Comparison of ENCODE assay signal across 13 mouse cellular contexts in the genomic region with DNA sequence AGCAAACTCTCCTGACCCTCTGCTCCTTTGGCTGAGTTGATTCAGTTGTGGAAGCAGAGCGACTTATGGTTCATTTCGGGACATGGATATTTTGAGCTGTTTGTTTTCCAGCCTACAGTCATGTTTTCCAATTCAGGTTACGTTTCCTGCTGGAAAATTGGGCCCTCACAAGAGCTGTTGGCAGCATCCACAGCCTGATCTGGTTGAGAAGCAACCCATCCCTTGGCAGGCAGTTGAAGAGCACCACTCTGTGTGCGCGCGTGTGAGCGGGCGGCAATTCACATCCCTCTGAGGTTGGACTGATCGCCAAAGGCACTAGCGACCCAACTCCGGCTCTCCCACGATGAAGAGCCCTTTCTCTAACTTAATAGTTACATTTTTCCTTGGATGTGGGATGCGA.
DNase-seq lines count a peak whose midpoint lies in the region; ATAC-seq and TF ChIP-seq lines count a peak whose summit lies in the region.
"Had no signal": no experiment of that assay in that cellular context is flagged by ENCODE, and none has a peak within 500 bp of the region (broad histone marks: within the 10 kb centered on the region; RNA-seq: fewer than 3 reads in every experiment).

No protein-coding gene starts in this region.

- WGBS in cerebellum, adult 2 months = 11% methylated on average over 13 of the region's 13 CpGs
- WGBS in hindbrain, embryonic 14.5 days = 96% methylated on average over 13 of the region's 13 CpGs

- ATAC-seq in hindbrain, embryonic 14.5 days (ENCODE audit: low FRiP score) = no peak
- no peak for ATAC-seq in monocyte, adult 5-6 weeks (replicated peaks; ENCODE audit: insufficient number of reproducible peaks, low FRiP score, low TSS enrichment, poor library complexity, severe bottlenecking)
- ATAC-seq: forebrain, embryonic 13.5 days; hindbrain, embryonic 16.5 days had no signal

- no peak for TF ChIP-seq POLR2A in cerebellum, adult 2 months (IDR thresholded peaks at IDR 0.05; ENCODE audit: borderline replicate concordance, insufficient read depth, low read length)

- H3K27me3 ChIP-seq in cerebellum, adult 2 months (ENCODE audit: control insufficient read depth, insufficient read depth, low read length) = no peaks in the 10 kb centered on the region
- no peaks in the 10 kb centered on the region for H3K27me3 ChIP-seq in hindbrain, embryonic 14.5 days (ENCODE audit: control insufficient read depth, insufficient read depth, low read length)
- H3K27me3 ChIP-seq: embryonic facial prominence, embryonic 13.5 days; forebrain, embryonic 13.5 days had no signal

- no peak overlapping the region for H3K4me2 ChIP-seq in hindbrain, embryonic 14.5 days (replicated peaks)
- H3K4me2 ChIP-seq: embryonic facial prominence, embryonic 13.5 days; forebrain, embryonic 13.5 days had no signal

- peak overlapping the region; percentile 5 for H3K4me3 ChIP-seq in cerebellum, adult 2 months (replicated peaks; ENCODE audit: insufficient read depth, low read depth, low read length)
- H3K4me3 ChIP-seq in gastrocnemius, adult 2 months = peak overlapping the region; percentile 48
- H3K4me3 ChIP-seq in hindbrain, embryonic 14.5 days (replicated peaks; ENCODE audit: low read length) = no peak overlapping the region
- H3K4me3 ChIP-seq: embryonic facial prominence, embryonic 13.5 days; forebrain, embryonic 13.5 days had no signal

- no peaks in the 10 kb centered on the region for H3K36me3 ChIP-seq in hindbrain, embryonic 14.5 days (replicated peaks; ENCODE audit: control insufficient read depth, insufficient read depth)
- H3K36me3 ChIP-seq: embryonic facial prominence, embryonic 13.5 days had no signal

- TF ChIP-seq CTCF in cerebellum, adult 2 months (IDR thresholded peaks at IDR 0.05; ENCODE audit: borderline replicate concordance, insufficient read depth, low read depth, low read length) = no peak
- no peak for TF ChIP-seq CTCF in gastrocnemius, adult 2 months (IDR thresholded peaks at IDR 0.05)

- intact Hi-C loops in heart, postnatal 25 days (cut with DNase I) = no loop called here
- intact Hi-C loops in gastrocnemius, adult 2 months (cut with DNase I) = no loop called here

- peaks cover 7% of the 10 kb centered on the region for H3K4me1 ChIP-seq in cerebellum, adult 2 months (ENCODE audit: control insufficient read depth, insufficient read depth, low read length)
- H3K4me1 ChIP-seq in hindbrain, embryonic 14.5 days (replicated peaks; ENCODE audit: control insufficient read depth, insufficient read depth, low read length) = no peaks in the 10 kb centered on the region
- H3K4me1 ChIP-seq: embryonic facial prominence, embryonic 13.5 days; forebrain, embryonic 13.5 days had no signal

- peak; percentile 1 to 38 for DNase-seq in heart, adult 9 months (ENCODE audit: low spot score in 2 of 2)
- DNase-seq in heart, postnatal 25 days (ENCODE audit: low spot score) = no peak
- DNase-seq in cerebellum, adult 2 months = peak; percentile 27 to 60
- peak; percentile 59 for DNase-seq in gastrocnemius, adult 2 months
- DNase-seq in right cerebral cortex, adult 2 months (ENCODE audit: low spot score in 2 of 2) = peak; percentile 6 to 10
- DNase-seq in hindbrain, embryonic 14.5 days (ENCODE audit: low spot score) = no peak
- DNase-seq: kidney, postnatal 14 days; lung, adult 2 months; thymus, postnatal 25 days had no signal

- H3K27ac ChIP-seq in cerebellum, adult 2 months (ENCODE audit: insufficient read depth, low read length) = no peak overlapping the region
- H3K27ac ChIP-seq in gastrocnemius, adult 2 months = peak overlapping the region; percentile 77
- no peak overlapping the region for H3K27ac ChIP-seq in hindbrain, embryonic 14.5 days
- H3K27ac ChIP-seq: embryonic facial prominence, embryonic 13.5 days; forebrain, embryonic 13.5 days had no signal

- H3K9ac ChIP-seq in hindbrain, embryonic 14.5 days = no peak overlapping the region
- H3K9ac ChIP-seq: embryonic facial prominence, embryonic 13.5 days; forebrain, embryonic 13.5 days had no signal

- H3K9me3 ChIP-seq in hindbrain, embryonic 14.5 days (ENCODE audit: control insufficient read depth, low read length) = no peaks in the 10 kb centered on the region
- H3K9me3 ChIP-seq: embryonic facial prominence, embryonic 13.5 days; forebrain, embryonic 13.5 days had no signal

Comparison
In these comparisons a context has a peak if more than half of its experiments do, and no peak if none do; other contexts are left out.
1. DNase-seq: peak in heart, adult 9 months (2 of 2), cerebellum, adult 2 months (2 of 2), gastrocnemius, adult 2 months (single experiment) and right cerebral cortex, adult 2 months (2 of 2); none in heart, postnatal 25 days (single experiment) and hindbrain, embryonic 14.5 days (single experiment).